Mouse (Mus musculus) erythroblast, adult 5-6 weeks (primary cell): ENCODE measurements around the gene Gm4787. TPM values are rescaled to one million over a fixed set of nuclear protein-coding genes. Genes with fewer than 3 reads are reported as not detected.
"Not testable (repeated sequence)": the region's sequence is repeated elsewhere in the genome, so short reads cannot be mapped to it uniquely, and the experiment has no call there.

Experiments
- ATAC-seq: replicated peaks from 2 replicates; pipeline ENCODE4 v1.8.0; 2016; ENCODE audit warnings: moderate number of reproducible peaks, mild to moderate bottlenecking, moderate TSS enrichment, inconsistent platforms; ENCODE audit not compliant: poor library complexity, low FRiP score, severe bottlenecking
- total RNA-seq, 2 experiments: library from RNA; stranded (forward) in 1 of 2; stranded (reverse) in 1 of 2; fragments of 150-400 nt in 1 of 2; fragments of 200-764, 138-1000 nt in 1 of 2; gene quantifications; 2 replicates each; pipeline versions ENCODE4 v1.2.3 to v1.2.4; 2015 to 2017; ENCODE audit warnings: low replicate concordance in 2 of 2

Gm4787 gene
- total RNA-seq (2015; ENCODE audit: low replicate concordance) (not detected in 2 replicates), total RNA-seq (2017; ENCODE audit: low replicate concordance) (0.42 TPM in 1 of 2 replicates, not detected in the other)

DNA sequence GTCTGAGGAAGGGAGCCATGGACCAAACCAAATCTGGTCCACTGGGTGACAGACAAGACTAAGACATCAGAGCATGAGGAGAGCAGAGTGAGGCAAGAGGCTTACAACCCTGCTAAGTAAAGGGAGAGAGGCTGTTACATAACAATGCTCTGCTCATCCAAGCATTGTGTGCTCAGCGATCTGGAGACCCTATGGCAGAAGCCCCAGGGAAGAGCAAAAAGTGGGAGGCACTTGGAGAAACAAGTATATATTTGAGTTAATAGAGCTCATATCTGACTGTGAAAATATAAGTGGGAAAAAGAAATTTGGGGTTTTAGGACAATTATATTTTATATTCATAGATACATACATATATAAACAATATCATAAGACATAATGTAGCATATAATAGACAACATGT, at the start of gene Gm4787:
TSS of gene Gm4787 (minus strand) at position 101 of the 400 bp plus-strand sequence.
- ATAC-seq: not testable (repeated sequence)

DNA sequence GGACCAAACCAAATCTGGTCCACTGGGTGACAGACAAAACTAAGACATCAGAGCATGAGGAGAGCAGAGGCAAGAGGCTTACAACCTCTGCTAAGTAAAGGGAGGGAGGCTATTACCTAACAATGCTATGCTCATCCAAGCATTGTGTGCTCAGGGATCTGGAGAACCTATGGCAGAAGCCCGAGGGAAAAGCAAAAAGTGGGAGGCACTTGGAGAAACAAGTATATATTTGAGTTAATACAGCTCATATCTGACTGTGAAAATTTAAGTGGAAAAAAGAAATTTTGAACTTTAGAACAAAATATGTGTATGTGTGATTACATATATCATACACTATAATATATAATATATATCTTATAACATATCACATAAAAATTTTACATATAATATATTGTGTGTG, 42.6 kb upstream of the Gm4787 start, which contains the start of gene Adam4:
TSS of gene Adam4 (minus strand) at position 101 of the 400 bp plus-strand sequence.
- ATAC-seq: no peak

DNA sequence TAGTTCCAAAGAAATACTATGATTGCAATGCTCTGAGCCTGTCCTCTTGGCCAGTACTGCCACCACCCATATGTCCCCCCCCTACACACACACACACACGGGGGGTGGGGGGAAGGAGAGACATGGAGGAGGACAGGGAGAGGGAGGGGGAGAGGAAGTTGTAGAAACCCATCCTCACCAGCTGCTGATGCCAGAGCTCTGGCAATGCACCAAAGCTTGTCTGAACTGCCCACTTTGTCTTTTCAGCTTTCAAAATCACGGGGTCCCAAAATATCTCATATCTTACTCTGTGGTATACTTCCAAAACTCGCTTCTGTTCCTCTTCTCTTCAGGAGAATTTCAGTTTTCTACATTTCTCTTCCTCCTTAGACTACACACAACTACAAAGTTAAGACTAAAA, 33.9 kb upstream of the Gm4787 start:
- ATAC-seq: no peak

DNA sequence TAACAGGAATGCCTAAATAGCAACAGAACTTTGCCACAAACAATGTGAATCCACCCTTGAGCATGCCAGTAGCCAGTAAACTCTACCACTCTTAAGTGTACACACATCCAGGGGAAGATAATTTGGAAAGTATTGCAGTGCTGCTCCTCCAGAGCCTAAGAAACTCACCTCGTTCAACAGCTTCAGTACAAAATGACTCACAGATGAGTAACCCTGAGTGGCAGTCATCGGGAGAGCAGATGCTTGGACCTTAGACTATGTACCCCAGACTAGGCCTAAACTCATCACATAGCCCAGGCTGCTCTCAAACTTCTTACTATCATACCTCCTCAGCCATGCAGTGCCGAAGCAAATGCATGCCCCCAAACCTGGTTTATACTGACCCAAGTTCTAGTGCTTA, 29.7 kb upstream of the Gm4787 start:
- no peak for ATAC-seq

DNA sequence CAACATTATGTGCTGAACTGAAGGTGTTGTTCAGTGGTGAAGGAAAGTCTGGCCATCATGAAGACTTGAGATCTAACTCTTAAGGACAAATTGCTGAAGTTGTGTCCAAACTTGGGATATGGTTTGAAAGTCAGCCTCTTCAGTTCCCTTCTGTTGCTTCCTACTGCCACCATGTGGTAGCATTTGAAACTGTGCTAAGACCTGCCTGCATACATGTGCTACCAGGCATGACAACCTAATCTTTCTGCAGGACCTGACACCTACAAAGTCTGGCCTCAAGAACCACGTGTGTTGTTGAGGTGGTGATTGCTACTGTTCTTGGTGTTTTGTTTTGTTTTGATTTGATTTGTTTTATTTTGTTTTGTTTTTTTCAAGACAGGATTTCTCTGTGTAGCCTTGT, 22.9 kb upstream of the Gm4787 start:
- ATAC-seq: no peak

DNA sequence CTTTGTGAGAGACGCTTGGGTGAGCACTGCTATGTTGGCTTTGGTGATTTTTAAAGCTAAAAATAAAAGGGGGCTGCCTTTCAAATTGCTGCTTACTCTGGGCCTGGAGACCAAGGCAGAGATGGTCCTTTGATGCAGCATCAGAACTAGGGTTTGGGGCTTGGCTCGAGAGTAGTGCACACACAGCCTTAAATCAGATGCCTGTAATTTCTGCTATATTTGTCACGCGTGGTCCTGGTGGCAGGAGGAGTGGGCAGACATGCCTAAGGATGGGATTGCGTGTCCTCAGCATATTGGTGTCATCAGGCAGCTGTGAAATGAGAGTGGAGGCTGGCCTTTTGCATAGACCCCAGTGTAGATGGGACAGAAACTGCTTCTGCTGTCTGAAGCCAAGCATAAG, 45.4 kb downstream of the Gm4787 start:
- ATAC-seq: no peak

DNA sequence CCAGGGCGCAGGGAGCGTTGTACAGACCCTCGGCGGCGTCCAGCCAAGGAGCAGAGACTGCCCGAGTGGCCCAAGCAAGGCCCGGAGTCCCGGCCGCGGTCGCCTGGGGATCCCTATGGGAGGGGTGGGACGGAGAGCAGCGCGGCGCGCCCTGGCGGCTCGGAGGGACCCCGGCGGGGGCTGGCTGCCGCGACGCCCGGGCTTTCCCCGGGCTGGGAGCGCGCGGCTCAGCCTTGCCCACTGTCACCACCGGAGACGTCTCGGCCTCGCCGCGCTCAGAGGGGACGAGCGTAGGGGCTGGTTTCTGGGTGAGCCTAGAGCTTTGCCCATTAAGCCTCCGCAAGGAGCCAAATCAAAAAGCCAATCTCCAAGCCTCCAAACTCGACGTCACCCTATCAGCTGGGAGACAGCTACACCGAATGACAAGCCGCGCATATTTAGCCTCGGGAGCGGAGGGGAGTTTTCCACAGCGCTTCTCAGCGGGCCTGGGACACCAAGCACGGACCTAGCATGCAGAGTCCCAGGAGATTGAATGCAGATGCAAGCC, 46.3 kb downstream of the Gm4787 start, which contains the start of gene Slc8a3:
TSS of gene Slc8a3 (minus strand) at position 306 of the 547 bp plus-strand sequence.
- ATAC-seq: no peak

DNA sequence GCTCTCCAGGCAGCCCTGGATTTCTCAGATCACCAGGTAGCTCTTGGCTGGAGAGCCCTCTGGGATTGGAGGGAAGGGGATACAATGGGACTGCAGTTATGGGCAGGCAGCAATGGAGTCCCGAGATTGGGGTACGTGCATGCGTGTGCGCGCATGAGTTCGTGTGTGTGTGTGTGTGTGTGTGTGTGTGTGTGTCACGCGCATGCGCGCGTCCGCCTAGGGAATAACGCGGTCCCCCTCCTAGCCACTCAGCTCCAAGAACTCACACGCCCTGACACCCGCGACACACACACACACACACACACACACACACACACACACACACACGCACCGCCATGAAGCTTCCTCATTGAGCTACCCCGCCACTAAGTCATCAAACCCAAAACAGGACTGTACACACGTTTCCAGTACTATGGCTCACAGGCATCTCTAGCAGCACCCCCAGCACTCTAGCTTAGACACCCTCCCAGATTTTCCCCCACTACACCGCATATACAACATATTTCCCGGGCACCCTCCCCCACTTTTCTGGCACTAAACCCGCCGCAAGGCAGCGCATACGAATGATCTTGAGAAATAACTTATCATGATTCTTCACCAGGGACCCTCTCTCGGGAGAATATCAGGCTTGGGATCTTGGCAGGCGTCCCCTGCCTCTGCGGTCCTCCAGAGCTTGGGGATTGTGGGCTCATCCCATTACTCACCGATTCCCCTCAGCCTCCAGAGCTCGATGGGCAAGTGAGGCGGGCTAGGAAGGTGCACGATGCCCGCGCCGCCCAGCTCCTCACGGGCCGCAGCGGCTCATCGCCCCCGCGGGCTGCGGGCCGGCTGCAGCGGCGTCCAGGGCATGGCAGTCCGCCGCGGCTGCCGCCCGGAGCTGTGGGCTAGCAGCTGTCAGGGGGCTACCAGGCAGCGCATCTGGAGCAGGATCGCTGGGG, 47.1 kb downstream of the Gm4787 start:
- no peak for ATAC-seq

DNA sequence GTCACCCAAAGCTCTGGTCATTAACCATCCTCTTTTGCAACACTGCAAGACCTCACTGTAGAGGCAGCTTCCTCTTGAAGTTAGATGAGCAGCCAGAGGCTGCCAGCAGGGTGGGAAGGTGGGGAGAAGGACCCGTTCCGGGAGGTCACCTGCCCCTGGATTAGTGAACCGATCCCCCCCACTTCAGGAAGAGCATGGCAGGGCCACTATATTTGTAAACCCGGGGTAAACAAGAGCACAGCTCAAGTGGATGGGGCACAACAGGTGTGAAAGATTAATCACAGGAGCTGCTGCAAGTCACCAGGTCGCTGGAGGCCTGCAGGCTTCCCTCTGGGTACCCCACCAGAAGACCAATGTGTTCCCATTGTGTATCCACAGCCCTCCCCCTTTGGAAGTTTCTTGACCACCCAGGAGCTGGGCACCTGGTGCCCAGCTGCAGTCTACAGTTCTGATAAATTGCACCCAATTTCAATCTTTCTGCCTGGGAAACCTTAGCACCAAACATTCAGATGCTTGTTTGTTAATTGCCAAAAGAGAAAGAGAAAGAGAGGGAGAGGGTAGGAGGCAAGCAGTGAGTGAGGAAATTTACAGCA, 48.1 kb downstream of the Gm4787 start:
- ATAC-seq: no peak

Other genes with a start within 250 kb of the Gm4787 start
- not detected in 2 replicates for gene Slc8a3, start 46.3 kb downstream of the Gm4787 start, total RNA-seq (2015; ENCODE audit: low replicate concordance)
- not detected in 2 replicates for gene Slc8a3, start 46.3 kb downstream of the Gm4787 start, total RNA-seq (2017; ENCODE audit: low replicate concordance)
- 1.9 TPM in 1 of 2 replicates, not detected in the other for gene Adam4, start 42.5 kb upstream of the Gm4787 start, total RNA-seq (2015; ENCODE audit: low replicate concordance)
- not detected in 2 replicates for gene Adam4, start 42.5 kb upstream of the Gm4787 start, total RNA-seq (2017; ENCODE audit: low replicate concordance)
- 23.0 and 42.8 TPM in 2 replicates for gene Cox16, start 105.7 kb upstream of the Gm4787 start, total RNA-seq (2015; ENCODE audit: low replicate concordance)
- 13.7 and 25.2 TPM in 2 replicates for gene Cox16, start 105.7 kb upstream of the Gm4787 start, total RNA-seq (2017; ENCODE audit: low replicate concordance)
- 4.0 TPM in 1 of 2 replicates, not detected in the other for gene Gm20498, start 153.4 kb upstream of the Gm4787 start, total RNA-seq (2015; ENCODE audit: low replicate concordance)
- 5.3 and 17.2 TPM in 2 replicates for gene Gm20498, start 153.4 kb upstream of the Gm4787 start, total RNA-seq (2017; ENCODE audit: low replicate concordance)
- gene Synj2bp, start 153.4 kb upstream of the Gm4787 start, total RNA-seq (2015; ENCODE audit: low replicate concordance): 2.5 and 11.9 TPM in 2 replicates
- gene Synj2bp, start 153.4 kb upstream of the Gm4787 start, total RNA-seq (2017; ENCODE audit: low replicate concordance): 8.5 and 9.6 TPM in 2 replicates
- gene Adam21, start 189.0 kb upstream of the Gm4787 start, total RNA-seq (2015; ENCODE audit: low replicate concordance): not detected in 2 replicates
- 0.26 TPM in 1 of 2 replicates, not detected in the other for gene Adam21, start 189.0 kb upstream of the Gm4787 start, total RNA-seq (2017; ENCODE audit: low replicate concordance)
- 1.9 and 18.6 TPM in 2 replicates for gene Med6, start 215.5 kb upstream of the Gm4787 start, total RNA-seq (2015; ENCODE audit: low replicate concordance)
- gene Med6, start 215.5 kb upstream of the Gm4787 start, total RNA-seq (2017; ENCODE audit: low replicate concordance): 31.6 and 48.1 TPM in 2 replicates